Mouse (Mus musculus) cortical plate, adult 2 months (tissue): ENCODE measurements around the gene Kctd20.

Source experiments
- CTCF ChIP-seq: fragments of 200-500 bp; IDR thresholded peaks from 2 replicates; pipeline ENCODE4 v1.5.1; 2011; ENCODE audit warnings: mild to moderate bottlenecking, control low read depth, low read length; ENCODE audit not compliant: insufficient read depth; ENCODE audit errors: extremely low read depth
- POLR2A ChIP-seq: fragments of 200-500 bp; IDR thresholded peaks from 2 replicates; pipeline ENCODE4 v1.6.1; 2011; ENCODE audit warnings: mild to moderate bottlenecking, low read length, control low read depth; ENCODE audit not compliant: insufficient read depth; ENCODE audit errors: extremely low read depth

DNA sequence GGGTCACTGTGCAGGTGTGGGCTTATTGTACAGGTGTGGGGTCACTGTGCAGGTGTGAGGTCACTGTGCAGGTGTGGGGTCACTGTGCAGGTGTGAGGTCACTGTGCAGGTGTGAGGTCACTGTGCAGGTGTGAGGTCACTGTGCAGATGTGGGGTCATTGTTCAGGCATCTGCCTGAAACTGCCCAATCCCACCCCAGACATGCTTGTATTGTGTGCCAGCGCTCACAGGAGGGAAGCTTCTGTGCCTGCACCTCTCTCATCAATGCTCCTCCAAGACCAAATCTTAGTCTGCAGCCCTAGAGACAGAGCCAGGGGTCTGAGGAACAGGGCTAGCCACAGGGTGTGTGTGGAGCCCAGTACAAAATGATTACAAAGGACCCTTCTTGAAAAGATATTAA lies 35.2 kb upstream of the Kctd20 start:
- TF ChIP-seq CTCF (no peak), POLR2A (no peak)
